Mouse (Mus musculus): ENCODE measurements around the gene Tmem178.
"Not testable (repeated sequence)": the region's sequence is repeated elsewhere in the genome, so short reads cannot be mapped to it uniquely, and the experiment has no call there.

The Tmem178 gene

DNA sequence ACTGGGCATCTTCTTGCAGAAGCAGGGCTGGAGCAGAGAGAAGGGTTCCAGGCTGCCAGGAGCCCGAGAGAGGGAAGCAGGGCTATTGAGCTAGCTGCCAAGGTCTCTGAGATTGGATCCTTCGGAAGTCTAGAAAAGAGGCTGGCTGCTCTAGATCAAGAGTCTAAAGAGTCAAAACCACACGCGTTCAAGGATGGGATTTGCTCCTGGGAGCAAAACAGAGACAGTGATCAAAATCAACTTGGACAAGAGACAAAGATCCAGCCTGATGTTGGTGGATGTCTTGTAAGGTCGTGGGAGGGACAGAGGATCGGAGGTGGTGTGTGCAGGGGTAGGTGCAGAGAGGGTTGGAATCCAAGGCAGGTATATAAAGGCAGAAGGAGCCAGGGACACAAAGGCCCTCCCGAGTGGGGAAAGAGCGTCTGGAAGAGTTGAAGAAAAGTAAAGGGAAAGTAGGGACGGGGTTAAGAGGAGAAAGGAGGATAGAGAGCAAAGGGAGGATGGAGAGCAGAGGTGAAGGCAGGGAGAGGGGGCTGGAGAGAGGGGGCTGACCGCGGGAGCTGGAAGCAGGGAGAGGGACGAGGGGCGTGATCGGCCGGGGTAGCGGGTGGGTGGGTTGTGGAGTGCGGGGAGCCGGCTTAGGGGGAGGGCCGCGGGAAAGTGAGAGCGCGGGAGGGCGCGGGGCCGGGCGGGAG, 450 bp upstream of the Tmem178 start:
- in situ Hi-C loops (cut with MboI; ENCODE audit: low sequenced_read_pairs): no loop called here

DNA sequence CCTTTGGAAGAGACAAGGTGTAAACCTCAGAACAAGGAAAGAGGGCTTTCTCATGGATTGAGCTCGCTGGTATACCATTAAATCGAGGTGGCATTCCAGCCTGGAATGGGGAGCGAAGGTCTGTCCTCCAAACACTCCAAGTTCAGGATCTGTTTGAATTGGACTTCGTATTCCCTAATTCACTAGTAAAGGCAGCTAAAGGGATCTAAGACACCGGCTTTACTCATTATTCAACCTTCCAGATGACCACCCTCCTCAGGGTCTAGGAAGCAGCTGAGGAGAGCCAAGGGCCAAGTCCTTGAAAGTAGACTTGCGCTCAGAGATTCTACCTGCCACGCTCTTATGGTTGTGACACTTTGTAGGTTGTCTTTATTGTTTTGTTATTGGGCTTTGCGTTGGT, 1.1 kb downstream of the Tmem178 start:
- in situ Hi-C loops (cut with MboI; ENCODE audit: low sequenced_read_pairs): not testable (repeated sequence)

DNA sequence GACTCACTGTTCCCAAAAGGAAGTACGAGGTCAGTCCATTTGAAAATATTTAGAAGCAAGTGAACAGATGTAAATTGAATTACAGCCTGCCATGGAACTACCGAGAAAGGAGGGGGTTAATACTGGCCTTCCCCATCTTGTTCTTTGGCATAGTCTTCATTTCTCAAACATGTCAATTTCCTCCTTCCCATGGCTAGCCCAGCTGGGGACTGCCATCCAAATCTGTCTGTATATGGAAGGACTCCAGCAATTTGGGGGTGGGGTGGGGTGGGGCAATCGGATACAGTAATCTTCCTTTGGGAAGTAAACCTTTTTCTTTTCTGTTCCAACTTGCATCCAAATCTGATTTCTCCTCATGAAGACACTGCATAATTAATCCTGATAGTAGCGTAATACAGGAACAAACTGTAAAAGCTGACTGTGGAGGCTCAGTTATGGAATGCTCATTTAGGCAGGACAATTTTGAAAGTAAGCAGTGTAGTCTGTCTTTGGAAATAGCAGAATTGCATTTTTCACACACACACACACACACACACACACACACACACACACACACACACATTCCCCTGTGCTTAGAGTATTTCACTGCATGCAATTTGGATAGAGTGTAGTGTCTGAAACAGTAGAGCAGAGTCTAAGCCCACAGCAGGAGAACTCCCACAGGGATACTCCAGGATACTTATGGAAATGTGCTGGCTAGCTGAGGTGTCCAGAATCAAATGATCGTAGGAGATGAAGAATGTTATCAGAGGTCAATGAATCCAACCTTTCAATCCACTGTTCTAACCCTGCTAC, 1.9 kb downstream of the Tmem178 start:
- in situ Hi-C loops (cut with MboI; ENCODE audit: low sequenced_read_pairs): no loop called here

DNA sequence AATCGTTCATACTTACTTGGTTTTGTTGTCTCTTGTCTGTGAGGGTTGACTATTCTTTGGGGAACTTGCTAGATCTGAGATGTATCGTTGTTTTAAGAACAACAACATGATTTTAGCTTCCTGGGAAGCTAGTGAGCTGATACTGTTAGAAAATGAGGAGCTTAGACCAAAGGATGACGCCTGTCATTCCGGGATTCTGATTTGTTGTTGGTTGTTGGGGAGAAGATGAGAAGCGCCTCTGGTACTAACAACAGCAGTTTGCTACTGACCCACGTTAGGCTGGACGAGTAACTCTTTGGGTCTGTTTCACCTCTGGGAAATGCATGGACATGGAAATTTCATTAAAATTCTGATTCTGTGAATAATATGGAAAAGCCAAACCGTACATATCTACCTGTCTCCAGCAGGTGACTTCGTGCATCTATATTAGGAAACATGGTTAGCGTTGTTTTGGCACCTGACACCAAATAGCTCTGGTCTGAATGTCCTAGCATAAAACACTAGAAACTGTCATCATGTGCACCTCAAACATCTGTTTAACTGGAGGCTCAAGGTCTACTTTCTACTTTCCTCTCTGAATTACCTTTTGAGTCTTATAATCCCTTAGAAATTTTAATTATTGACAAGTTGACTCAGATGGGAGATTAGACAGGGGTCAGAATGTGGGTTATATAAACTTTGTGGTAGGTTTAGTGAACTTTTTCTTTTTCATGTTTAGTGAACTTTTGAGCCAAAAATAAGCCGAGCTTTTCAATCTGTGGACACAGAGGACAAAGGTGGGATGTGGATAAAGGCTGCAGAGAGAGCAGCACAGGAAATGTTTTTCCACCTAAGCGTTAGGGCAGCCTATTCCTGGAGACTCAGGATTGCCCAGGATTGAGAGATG, 2.9 kb downstream of the Tmem178 start:
- in situ Hi-C loops (cut with MboI; ENCODE audit: low sequenced_read_pairs): no loop called here

DNA sequence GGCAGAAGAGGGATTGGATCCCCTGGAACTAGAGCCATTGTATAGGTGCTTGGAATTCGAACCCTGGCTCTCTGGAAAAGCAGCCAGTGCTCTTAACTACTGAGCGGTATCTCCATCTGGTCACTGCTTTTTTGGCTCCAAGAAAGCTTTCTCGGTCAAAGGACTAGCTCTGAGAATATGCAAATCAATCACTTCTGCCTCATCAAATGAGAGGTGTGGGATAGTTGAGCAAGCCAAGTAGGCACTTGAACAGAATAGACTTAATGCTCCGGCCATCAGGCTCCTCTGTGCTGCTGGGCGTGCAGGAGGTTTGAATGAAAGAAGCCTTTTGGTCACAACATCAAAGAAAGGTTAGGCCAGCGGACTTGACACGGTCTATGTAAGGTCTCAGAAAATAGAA, 5.0 kb downstream of the Tmem178 start:
- in situ Hi-C loops (cut with MboI; ENCODE audit: low sequenced_read_pairs): no loop called here

DNA sequence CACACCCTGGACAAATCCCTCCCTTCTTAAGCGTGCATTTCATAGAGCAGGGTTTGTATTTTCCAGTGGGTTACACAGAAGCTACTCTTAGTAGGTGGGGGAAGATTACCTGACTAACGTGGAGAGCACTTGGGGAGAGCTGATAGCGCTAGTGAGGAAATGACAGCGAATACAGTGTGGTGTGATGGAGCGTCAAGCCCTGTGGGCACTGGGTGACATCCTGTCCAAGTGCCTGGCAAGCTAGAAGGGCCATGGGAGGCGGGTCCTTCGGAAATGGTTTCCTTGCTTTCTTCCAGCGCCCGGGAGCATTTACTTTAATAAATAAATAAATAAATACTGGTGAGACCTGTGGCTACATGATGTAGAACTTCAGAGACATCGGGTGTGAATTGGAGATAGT, 5.5 kb downstream of the Tmem178 start:
- in situ Hi-C loops (cut with MboI; ENCODE audit: low sequenced_read_pairs): no loop called here

DNA sequence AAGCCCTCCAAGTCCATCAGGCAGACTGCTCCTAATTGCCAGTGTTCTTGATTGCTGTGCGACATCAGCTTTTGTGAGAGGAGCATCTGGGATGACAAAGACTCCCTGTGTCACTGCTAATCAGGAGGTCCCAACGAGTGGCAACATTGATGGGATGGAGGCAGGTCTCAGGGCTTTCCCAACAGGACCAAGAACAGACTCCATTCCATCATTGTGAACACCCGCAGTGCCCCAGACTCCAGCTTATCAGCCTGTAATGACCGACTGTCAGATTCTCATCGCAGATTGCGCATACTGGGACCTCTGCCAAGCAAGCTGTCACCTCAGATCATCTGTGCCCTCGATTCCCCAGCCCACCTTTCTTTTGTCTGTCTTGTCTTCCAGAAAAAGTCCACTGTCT, 7.9 kb downstream of the Tmem178 start:
- in situ Hi-C loops (cut with MboI; ENCODE audit: low sequenced_read_pairs): no loop called here

DNA sequence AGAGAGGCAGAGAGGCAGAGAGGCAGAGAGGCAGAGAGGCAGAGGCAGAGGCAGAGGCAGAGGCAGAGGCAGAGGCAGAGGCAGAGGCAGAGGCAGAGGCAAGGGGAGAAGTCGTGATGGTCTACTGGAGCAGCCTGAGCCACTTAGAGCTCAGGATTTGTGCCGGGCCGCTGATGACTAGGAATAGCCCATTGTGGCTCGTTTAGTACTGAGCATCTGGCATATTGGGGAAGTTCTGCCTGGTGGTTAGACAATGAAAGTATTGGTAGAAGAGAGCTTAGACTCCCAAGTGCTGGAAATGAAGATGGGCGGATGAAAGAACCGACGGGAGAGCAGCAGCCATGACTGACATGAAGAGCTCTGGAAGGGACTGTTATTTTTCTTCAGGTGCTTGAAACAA, 11.0 kb downstream of the Tmem178 start:
- in situ Hi-C loops (cut with MboI; ENCODE audit: low sequenced_read_pairs): no loop called here

DNA sequence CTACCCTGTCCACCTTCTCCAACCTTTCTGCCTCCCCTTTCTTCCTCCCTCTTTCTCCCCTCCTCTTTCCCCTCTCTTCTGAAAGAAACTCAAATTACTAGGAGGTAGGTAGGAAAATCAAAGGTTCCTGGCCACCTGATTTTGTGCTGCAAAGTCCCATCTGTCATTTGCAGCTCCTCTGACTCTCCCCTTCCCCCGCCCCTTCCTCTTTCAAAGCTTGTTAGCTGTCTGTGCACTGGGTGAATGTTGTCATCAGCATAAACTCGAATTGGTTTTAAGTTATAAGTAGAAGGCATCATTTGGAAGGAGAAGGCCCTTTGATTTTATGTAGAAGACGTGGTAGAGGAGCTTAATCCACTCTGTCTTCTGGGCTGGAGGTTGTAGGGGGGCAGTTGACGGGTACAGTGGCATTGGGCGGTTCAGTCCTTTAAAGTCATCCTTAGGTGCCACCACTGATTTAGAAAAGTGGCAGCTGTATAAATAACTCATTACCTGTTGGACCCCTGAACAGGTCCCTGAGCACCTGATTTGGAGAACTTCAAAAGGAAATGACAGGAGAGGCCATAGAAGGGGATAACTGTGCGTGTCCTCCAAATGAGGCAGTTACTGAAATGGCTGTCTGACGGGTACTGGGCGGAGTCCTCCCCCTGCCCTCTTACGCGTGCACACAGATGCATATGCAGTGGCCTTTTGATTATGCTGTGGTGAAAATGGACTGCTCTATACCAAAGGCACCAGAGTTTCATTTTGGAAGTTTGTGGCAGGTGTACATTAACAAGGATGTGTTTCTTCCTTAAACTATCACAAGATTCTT, 11.8 kb downstream of the Tmem178 start:
- in situ Hi-C loops (cut with MboI; ENCODE audit: low sequenced_read_pairs): no loop called here

DNA sequence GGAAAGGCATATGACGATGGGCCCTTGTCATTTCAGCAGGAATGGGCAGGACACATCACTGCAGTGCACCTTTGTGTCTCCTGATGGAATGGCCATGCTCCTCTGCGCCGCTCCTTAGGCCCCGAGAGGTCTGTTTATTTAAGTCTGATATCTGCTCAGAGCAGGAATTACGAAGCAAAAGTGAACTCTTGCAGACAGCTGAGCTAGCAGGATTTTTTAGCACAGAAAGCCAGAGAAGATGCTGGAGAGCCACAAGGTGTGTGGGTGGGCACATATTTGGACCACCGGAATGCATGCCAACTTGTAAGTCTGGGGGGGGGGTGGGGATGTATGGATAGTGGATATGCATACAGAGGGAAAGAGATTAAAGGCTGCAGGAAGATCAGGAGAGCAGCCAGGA, 13.9 kb downstream of the Tmem178 start:
- in situ Hi-C loops (cut with MboI; ENCODE audit: low sequenced_read_pairs): no loop called here

DNA sequence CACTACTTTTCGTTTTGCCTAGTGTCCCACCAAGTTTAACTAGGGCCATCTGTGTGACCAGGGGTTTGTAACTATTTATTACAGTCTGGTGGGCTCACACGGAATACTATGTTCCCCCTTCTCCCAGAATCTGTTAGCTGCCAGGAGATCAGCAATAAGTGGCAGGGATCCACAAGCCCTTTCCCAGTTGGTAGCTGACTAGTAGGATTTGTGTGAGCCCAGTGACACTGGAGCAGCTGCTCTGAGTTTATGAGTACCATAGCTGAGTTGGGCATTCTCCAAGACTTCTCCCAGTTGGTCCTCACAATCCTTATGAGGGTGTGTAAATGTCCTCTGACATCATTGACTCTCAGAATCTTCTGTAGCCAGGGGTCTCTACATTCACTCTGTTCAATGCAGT, 15.4 kb downstream of the Tmem178 start:
- in situ Hi-C loops (cut with MboI; ENCODE audit: low sequenced_read_pairs): no loop called here

DNA sequence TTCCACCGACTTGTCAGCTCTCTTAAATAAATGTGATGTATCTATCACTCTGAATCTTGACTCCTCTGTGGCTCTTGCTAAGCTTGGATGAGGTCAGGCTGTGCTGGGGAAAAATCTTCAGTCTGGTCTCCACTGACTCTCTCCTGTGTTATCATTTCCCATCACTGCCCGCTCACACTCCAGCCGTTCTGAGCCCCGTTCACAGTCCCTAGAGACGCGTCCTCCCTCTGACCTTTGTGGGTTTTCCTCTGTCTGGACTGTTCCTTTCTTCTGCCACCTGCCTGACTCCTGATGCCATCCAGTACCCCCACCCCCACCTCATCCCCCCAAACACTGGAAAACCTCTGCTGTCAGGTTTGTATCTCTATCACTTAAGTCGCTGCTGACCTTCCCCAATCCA, 23.0 kb downstream of the Tmem178 start:
- in situ Hi-C loops (cut with MboI; ENCODE audit: low sequenced_read_pairs): no loop called here

DNA sequence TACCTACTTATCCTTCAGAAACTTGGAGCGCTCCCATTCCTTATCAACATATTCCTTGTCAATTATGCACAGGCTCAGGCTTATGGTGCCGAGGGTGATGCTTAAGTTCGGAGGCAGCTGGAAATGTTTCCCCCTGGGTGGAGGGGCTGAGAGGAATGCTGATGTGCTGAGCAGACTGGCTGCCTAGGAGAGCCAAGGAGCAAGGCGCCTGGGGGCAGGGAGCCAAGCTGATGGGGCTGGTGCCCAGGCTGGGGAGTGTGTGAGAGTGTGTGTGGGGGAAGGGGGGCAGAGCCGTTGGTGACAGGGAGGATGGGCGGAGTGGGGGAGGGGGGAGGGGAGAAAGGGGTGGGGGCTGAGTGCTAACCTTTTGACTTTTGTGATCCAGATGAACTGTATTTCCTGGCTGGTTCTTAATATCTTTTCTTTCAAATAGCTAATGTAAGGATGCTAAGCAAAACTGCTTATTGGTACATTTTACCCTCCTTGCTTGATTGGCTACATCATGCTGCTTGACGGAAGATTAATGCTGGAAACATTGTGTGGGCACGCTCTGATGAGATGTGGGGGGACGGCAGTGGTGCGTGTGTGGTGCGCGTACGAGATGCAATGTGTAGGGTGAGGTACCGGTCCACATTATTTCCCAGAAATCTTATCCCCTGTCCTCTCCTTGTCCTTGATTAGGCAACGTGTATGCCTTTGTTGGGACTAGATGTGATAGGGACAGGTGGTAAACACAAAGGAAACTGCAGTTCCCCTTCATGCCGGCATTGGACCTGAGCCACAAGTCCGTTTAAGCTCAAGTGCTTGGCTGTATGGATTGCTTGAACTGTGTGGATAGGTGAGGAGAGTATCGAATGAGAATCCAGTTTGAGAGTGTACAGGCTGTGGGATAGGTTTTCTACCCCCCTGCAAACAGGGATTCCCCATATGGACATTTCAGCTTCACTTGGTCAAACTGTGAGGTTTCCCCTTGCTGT, 25.5 kb downstream of the Tmem178 start:
- in situ Hi-C loops (cut with MboI; ENCODE audit: low sequenced_read_pairs): no loop called here

DNA sequence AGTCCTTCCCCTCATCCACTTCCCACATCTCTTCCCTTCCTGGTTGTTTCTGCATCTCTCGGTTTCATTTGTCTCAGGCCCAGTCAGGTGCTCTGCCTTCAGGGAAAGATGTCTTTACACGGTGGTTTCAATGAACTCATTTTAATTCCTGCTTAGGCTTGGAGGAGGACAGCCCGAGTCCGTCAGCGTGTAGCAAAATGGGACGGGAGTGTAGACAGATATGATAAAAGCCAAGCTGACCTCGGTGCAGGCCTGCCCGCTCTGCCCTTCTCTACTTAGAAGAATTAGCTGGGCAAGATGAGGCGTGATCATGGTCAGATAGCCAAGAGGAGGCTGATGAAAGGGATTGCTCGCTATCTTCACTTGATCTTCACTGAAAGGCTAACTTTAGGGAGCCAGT, 26.3 kb downstream of the Tmem178 start:
- in situ Hi-C loops (cut with MboI; ENCODE audit: low sequenced_read_pairs): no loop called here

DNA sequence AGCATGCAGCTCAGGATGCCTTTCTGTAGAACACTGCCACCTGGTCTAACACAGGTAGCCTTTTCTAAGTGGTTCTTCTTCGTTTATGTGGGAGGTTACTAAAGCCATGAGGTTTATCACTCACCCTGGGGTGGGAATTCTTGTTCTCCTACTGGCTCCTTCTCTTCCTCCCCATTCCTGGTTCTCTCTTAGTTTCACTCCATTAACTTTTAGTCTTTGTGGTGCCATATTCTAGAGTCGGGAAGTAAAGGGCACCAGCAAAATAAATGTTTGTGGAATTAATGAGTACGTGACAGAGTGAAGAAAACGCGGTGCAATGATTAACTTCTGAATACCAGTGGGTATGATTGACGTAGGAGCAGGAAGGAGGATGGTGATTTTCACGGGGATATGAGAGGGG, 28.5 kb downstream of the Tmem178 start:
- in situ Hi-C loops (cut with MboI; ENCODE audit: low sequenced_read_pairs): no loop called here

DNA sequence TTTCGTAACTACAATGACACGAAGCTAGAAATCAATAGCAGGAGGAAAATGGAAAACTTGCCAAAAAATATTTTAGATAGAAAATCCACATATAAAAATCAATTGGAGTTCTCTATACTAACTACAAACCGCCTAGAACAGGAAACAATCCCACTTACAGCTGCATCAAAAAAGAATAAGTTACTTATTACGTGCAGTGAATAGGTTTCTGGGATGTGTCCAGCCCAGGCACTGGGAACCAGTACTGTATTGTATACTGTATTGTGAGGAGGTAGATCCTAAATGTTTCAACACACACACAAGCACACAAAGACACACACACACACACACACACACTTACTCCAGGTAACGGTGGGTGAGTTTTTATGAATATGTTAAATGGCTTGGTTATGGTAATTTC, 32.8 kb downstream of the Tmem178 start:
- in situ Hi-C loops (cut with MboI; ENCODE audit: low sequenced_read_pairs): no loop called here

DNA sequence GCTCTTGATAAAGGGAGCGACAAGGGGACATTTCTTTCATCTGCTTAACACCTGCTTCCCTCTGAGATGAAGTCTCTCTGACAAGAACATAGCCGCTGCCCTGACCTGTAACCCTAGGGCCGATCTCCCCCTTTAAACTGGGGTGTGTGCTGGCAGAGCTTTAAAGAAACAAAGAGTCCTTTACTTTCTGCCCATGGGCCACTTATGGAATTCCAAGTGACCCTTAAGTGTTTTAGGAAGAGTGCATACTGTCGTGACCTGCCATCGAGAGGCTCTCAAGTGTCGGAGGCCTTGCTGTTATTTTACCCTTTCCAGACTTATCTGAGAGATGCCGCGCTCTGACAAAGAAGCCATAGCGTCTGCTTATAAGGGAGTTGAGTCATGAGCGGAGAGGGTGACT, 35.7 kb downstream of the Tmem178 start:
- in situ Hi-C loops (cut with MboI; ENCODE audit: low sequenced_read_pairs): no loop called here

DNA sequence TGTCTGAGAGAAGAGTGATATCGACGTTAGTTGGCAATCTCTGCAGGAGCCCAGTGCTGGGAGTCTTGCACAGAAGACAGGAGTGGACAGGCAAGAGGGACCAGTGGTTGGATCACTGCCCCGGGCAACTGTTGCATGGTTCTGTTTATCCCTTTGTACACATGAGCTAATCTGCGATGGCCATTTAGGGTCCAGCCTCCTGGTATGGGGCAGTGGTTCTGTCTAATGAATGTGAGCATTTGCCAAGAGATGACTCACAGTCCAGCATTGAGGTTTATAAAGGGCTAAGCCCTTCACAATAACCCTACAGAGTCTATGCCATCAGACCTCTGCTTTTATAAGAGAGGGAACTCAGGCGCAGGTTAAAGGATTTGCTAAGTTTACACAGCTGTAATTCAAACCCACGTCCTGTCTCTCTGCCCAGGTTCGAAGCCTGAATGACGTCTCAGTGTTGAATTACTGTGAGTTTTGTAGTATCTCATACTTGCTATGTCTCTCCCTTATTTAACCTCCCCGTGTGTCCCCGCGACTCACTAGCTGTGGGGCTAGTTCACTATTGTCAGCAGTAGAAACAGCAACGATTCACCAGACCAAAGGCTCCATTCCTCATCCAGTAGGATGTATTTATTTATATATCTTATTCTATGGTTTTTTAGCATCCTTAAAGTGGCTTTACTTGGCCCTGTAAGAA, 37.4 kb downstream of the Tmem178 start:
- in situ Hi-C loops (cut with MboI; ENCODE audit: low sequenced_read_pairs): no loop called here

DNA sequence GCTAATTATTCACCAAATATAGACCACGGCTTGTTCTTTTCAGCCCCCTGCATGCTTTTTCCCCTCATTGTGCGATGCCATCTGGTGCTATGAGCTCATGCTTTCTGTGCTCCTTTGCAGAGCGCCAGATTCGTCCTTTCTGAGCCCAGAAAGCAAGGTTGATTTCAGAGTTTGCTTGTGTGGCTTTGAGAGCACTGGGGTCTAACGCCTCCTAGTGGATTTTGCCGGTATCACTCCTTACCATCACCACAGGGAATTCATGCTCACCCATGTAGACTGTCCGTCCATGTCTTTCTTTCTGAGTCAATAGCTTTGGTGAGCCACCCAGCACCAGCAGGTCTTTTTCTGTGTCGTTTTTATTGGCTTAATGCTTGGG, 38.0 kb downstream of the Tmem178 start:
- in situ Hi-C loops (cut with MboI; ENCODE audit: low sequenced_read_pairs): no loop called here
